9 mouse cellular contexts compared by ENCODE assay signal in genomic region chr1:154500187-154500866, GRCm38 (mm10).
DNase-seq lines count a peak whose midpoint lies in the region; ATAC-seq lines count a peak whose summit lies in the region.
"Had no signal": no experiment of that assay in that cellular context is flagged by ENCODE, and none has a peak within 500 bp of the region (broad histone marks: within the 10 kb centered on the region; RNA-seq: fewer than 3 reads in every experiment).

No protein-coding gene starts in this region.

- no peaks in the 10 kb centered on the region for H3K36me3 ChIP-seq in forebrain, embryonic 15.5 days
- no peaks in the 10 kb centered on the region for H3K36me3 ChIP-seq in neural tube, embryonic 14.5 days (ENCODE audit: control insufficient read depth, insufficient read depth, low read length)

- 17% methylated on average over 3 of the region's 3 CpGs for WGBS in forebrain, embryonic 15.5 days
- WGBS in neural tube, embryonic 14.5 days = 37% methylated on average over 3 of the region's 3 CpGs

- peaks cover 14% of the 10 kb centered on the region for H3K4me1 ChIP-seq in forebrain, embryonic 15.5 days
- peaks cover 6% of the 10 kb centered on the region; the same call in 1 of the 2 replicates for H3K4me1 ChIP-seq in neural tube, embryonic 14.5 days (ENCODE audit: control insufficient read depth, insufficient read depth, low read length)

- peak overlapping the region; percentile 27 for H3K27ac ChIP-seq in forebrain, embryonic 15.5 days (replicated peaks)
- peak overlapping the region; percentile 39; the same call in 1 of the 2 replicates for H3K27ac ChIP-seq in neural tube, embryonic 14.5 days (ENCODE audit: low read depth, low read length)
- H3K27ac ChIP-seq: liver, embryonic 14.5 days had no signal

- H3K27me3 ChIP-seq in forebrain, embryonic 15.5 days = no peaks in the 10 kb centered on the region
- no peaks in the 10 kb centered on the region for H3K27me3 ChIP-seq in neural tube, embryonic 14.5 days (ENCODE audit: control insufficient read depth, insufficient read depth, low read length)

- H3K9ac ChIP-seq in forebrain, embryonic 15.5 days (replicated peaks) = no peak overlapping the region
- no peak overlapping the region for H3K9ac ChIP-seq in neural tube, embryonic 14.5 days (replicated peaks; ENCODE audit: low read depth, low read length)
- H3K9ac ChIP-seq: liver, embryonic 14.5 days had no signal

- H3K9me3 ChIP-seq in forebrain, embryonic 15.5 days = no peaks in the 10 kb centered on the region
- H3K9me3 ChIP-seq in neural tube, embryonic 14.5 days (ENCODE audit: control insufficient read depth, low read length) = no peaks in the 10 kb centered on the region

- peak; percentile 17 for DNase-seq in cerebellum, adult 8-10 months
- peak; percentile 20 to 26 for DNase-seq in layer of hippocampus, postnatal 10 days (ENCODE audit: low spot score in 2 of 2)
- DNase-seq in adrenal gland, postnatal 14 days = no peak
- DNase-seq in gastrocnemius, postnatal 25 days = no peak
- DNase-seq in thymus, postnatal 4 days = no peak
- no peak for DNase-seq in lung, postnatal 10 days

- H3K4me2 ChIP-seq in forebrain, embryonic 15.5 days (replicated peaks) = no peak overlapping the region
- H3K4me2 ChIP-seq in neural tube, embryonic 14.5 days (ENCODE audit: low read depth, low read length) = no peak overlapping the region

- no peak overlapping the region for H3K4me3 ChIP-seq in forebrain, embryonic 15.5 days
- H3K4me3 ChIP-seq in neural tube, embryonic 14.5 days (ENCODE audit: low read depth, low read length) = no peak overlapping the region

- ATAC-seq in forebrain, embryonic 15.5 days (replicated peaks) = peak; percentile 84
- peak; percentile 91 for ATAC-seq in neural tube, embryonic 14.5 days (ENCODE audit: low read depth)

Comparison
In these comparisons a context has a peak if more than half of its experiments do, and no peak if none do; other contexts are left out.
1. DNase-seq: peak in cerebellum, adult 8-10 months (single experiment) and layer of hippocampus, postnatal 10 days (2 of 2); none in adrenal gland, postnatal 14 days (single experiment), gastrocnemius, postnatal 25 days (single experiment), thymus, postnatal 4 days (single experiment) and lung, postnatal 10 days (single experiment).